Comparison of ENCODE assay signal across 7 mouse cellular contexts in the genomic region with DNA sequence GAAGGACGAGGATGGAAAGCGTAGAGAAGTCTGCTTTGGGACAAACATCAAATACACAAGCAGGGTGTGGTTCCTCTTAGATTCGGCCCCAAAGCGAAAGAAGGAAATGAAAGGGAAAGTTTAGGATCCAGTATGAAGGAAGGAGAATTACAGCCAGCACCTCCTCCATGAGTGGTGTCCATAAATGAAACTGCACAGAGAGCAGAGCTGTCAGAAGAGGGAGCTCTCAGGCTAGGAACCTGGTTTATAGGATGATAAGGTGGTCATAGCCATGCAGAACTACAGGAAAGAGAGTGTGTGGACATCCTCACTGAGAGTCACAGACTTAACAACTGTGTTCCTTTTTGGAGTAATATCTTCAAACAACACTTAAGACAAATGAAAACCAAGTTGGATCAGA. TPM values are rescaled to one million over a fixed set of nuclear protein-coding genes. Genes with fewer than 3 reads are reported as not detected.
DNase-seq lines count a peak whose midpoint lies in the region; ATAC-seq lines count a peak whose summit lies in the region.

No protein-coding gene starts in this region.

- ATAC-seq in monocyte, adult 5-6 weeks (replicated peaks; ENCODE audit: insufficient number of reproducible peaks, low FRiP score, low TSS enrichment, poor library complexity, severe bottlenecking): peak; percentile 90

- peak; percentile 44 for DNase-seq in left cerebral cortex, adult 11 months (ENCODE audit: low spot score)
- DNase-seq in left cerebral cortex, adult 8-10 months (ENCODE audit: low spot score in 2 of 2): no peak
- peak; percentile 32 for DNase-seq in R1 (ENCODE audit: low read depth, low spot score)
- DNase-seq in fibroblast of lung, adult 2 months (ENCODE audit: low read depth): peak; percentile 51
- peak; percentile 60 to 79 for DNase-seq in layer of hippocampus, adult 18-20 months (ENCODE audit: low spot score in 2 of 2)
- DNase-seq in urinary bladder, postnatal 10 days (ENCODE audit: low spot score): no peak

RNA-seq across cellular contexts. Expression of a gene that starts 18.0 kb away (rescaled TPM):
- total RNA-seq in left cerebral cortex, adult 8-10 months (2022): 10 to 100 TPM; 12.4 to 15.6 (median 13.1) TPM
- 10 to 100 TPM; 12.7 to 13.3 TPM for total RNA-seq in layer of hippocampus, adult 18-20 months (2021)
- 20.5 to 39.8 TPM (median 25.3 TPM) in 3 replicates for total RNA-seq in monocyte, adult 5-6 weeks (2017)

RNA-seq across cellular contexts. Expression of a gene that starts 18.0 kb away (rescaled TPM):
- 10 to 100 TPM in 3 of 4 experiments, 1 to 10 TPM in 1; 8.1 to 12.6 (median 11.3) TPM for total RNA-seq in left cerebral cortex, adult 8-10 months (2022)
- 1 to 10 TPM; 6.6 to 7.3 TPM for total RNA-seq in layer of hippocampus, adult 18-20 months (2021)
- 6.1 to 14.0 TPM (median 8.7 TPM) in 3 replicates for total RNA-seq in monocyte, adult 5-6 weeks (2017)

Comparison
In these comparisons a context has a peak if more than half of its experiments do, and no peak if none do; other contexts are left out.
1. DNase-seq: peak in left cerebral cortex, adult 11 months (single experiment), R1 (single experiment), fibroblast of lung, adult 2 months (single experiment) and layer of hippocampus, adult 18-20 months (2 of 2); none in left cerebral cortex, adult 8-10 months (0 of 2) and urinary bladder, postnatal 10 days (single experiment).